In genomic region chr10:67599390-67599789, GRCm38 (mm10) we compare ENCODE assay signal across 19 mouse cellular contexts.
"Had no signal": no experiment of that assay in that cellular context is flagged by ENCODE, and none has a peak within 500 bp of the region (broad histone marks: within the 10 kb centered on the region; RNA-seq: fewer than 3 reads in every experiment).

No protein-coding gene starts in this region.

- H3K4me1 ChIP-seq: midbrain, embryonic 10.5 days; midbrain, embryonic 12.5 days; neural tube, embryonic 13.5 days; neural tube, embryonic 15.5 days; stomach, embryonic 15.5 days had no signal

- DNase-seq: lung, adult 18-20 months; lung, embryonic 14.5 days; lung, postnatal 10 days; midbrain, embryonic 14.5 days; retina, postnatal 1 day; right cerebral cortex, adult 18-20 months; right cerebral cortex, postnatal 25 days; right cerebral cortex, postnatal 4 days; spleen, adult 18-20 months; thymus, adult 2 months; thymus, postnatal 25 days; thymus, postnatal 4 days had no signal

- H3K36me3 ChIP-seq: midbrain, embryonic 10.5 days; midbrain, embryonic 12.5 days; neural tube, embryonic 13.5 days; neural tube, embryonic 15.5 days; stomach, embryonic 15.5 days had no signal

- H3K4me3 ChIP-seq: midbrain, embryonic 10.5 days; midbrain, embryonic 12.5 days; myocyte; neural tube, embryonic 13.5 days; neural tube, embryonic 15.5 days; stomach, embryonic 15.5 days had no signal

- H3K27ac ChIP-seq: midbrain, embryonic 10.5 days; midbrain, embryonic 12.5 days; neural tube, embryonic 13.5 days; neural tube, embryonic 15.5 days; stomach, embryonic 15.5 days; stomach, postnatal 0 days had no signal

- H3K27me3 ChIP-seq: midbrain, embryonic 12.5 days; neural tube, embryonic 13.5 days; neural tube, embryonic 15.5 days; stomach, embryonic 15.5 days had no signal
